Mouse (Mus musculus) heart, embryonic 13.5 days (tissue): ENCODE data around the gene Sf3b3. TPM values are rescaled to one million over a fixed set of nuclear protein-coding genes. Genes with fewer than 3 reads are reported as not detected.
A peak's percentile ranks its signal among the peaks of the same experiment; 100 is the strongest.

Experiments used
- ATAC-seq: fragments of 200-750 bp; cut with Nextera tagmentation; 2 replicates; pipeline ENCODE4 v1.8.0; 2017; ENCODE audit warnings: moderate TSS enrichment; ENCODE audit not compliant: insufficient number of reproducible peaks, low FRiP score, low TSS enrichment; ENCODE audit errors: extremely low read depth
- H3K27ac ChIP-seq: fragments of 300-500 bp; sonication (generic); replicated peaks from 2 replicates; pipeline ENCODE4 v1.5.1; 2015; ENCODE audit warnings: moderate library complexity, mild to moderate bottlenecking, inconsistent platforms
- H3K27me3 ChIP-seq: fragments of 300-500 bp; sonication (generic); replicated peaks from 2 replicates; pipeline ENCODE4 v1.6.1; 2015; ENCODE audit warnings: mild to moderate bottlenecking, inconsistent platforms
- H3K36me3 ChIP-seq: fragments of 300-500 bp; sonication (generic); 2 replicates; pipeline ENCODE4 v1.6.1; 2015; ENCODE audit warnings: mild to moderate bottlenecking, inconsistent platforms
- H3K4me1 ChIP-seq: fragments of 300-500 bp; sonication (generic); 2 replicates; pipeline ENCODE4 v1.6.1; 2015; ENCODE audit warnings: inconsistent platforms
- H3K4me2 ChIP-seq: fragments of 300-500 bp; sonication (generic); 2 replicates; pipeline ENCODE4 v1.6.1; 2015; ENCODE audit warnings: inconsistent platforms, mild to moderate bottlenecking, moderate library complexity
- H3K4me3 ChIP-seq: fragments of 300-500 bp; sonication (generic); 2 replicates; pipeline ENCODE4 v1.5.1; 2015; ENCODE audit warnings: moderate library complexity, mild to moderate bottlenecking, inconsistent platforms
- H3K9ac ChIP-seq: fragments of 300-500 bp; sonication (generic); 2 replicates; pipeline ENCODE4 v1.6.1; 2015; ENCODE audit warnings: inconsistent platforms, mild to moderate bottlenecking, moderate library complexity
- H3K9me3 ChIP-seq: fragments of 300-500 bp; sonication (generic); 2 replicates; pipeline ENCODE4 v1.6.1; 2016; ENCODE audit warnings: inconsistent platforms
- WGBS: fragments of 180-500 bp; shearing (Covaris S2); methylation state at CpG from one replicate; pipeline ENCODE4 v1.1.7; 2015; ENCODE audit warnings: mixed read lengths; 5-methylcytosine and 5-hydroxymethylcytosine counted together
- polyA plus RNA-seq: library from polyadenylated mRNA; unstranded; fragments of >200 nt; fragmentation: Nextera tagmentation; extraction: Ambion mirVana; gene quantifications from 2 replicates; pipeline ENCODE4 v1.2.1, GENCODE M21; 2015

Gene Sf3b3
- polyA plus RNA-seq, 1 experiment from 2014 or later, result 76.9 TPM

- no peaks in the 10 kb centered on the region for H3K27me3 ChIP-seq
- no peak overlapping the region for H3K4me2 ChIP-seq
- H3K9me3 ChIP-seq, result no peaks in the 10 kb centered on the region
- no peak for ATAC-seq
- 49% methylated on average over 6 of the region's 6 CpGs for WGBS
- H3K4me3 ChIP-seq, result no peak overlapping the region
- peak overlapping the region; percentile 61; the same call in 1 of the 2 replicates for H3K27ac ChIP-seq
- no peaks in the 10 kb centered on the region for H3K36me3 ChIP-seq
- H3K4me1 ChIP-seq, result peaks cover 10% of the 10 kb centered on the region
- H3K9ac ChIP-seq, result no peak overlapping the region
Measured at GRCm38 (mm10) chr8:110761988-110762387, 84.6 kb downstream of the Sf3b3 start.

DNA sequence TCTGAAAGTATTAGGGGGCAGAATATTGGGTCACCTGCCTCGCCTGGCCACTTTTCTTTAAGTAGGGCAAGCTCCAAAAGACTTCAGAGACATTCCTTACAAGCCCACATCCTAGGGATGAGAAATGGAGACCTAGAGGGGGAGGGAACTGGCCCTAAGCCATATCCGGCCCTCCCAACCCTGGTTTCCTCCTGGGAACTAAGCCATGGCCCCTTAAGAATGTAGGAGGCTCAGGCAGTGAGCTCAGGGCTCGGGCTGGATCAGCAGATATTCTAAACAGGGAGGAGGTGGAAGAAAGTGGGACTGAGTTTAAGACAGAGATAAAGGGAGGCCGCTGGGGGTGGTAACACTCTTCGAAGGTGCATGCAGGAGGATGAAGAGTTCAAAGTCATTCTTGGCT is 85.4 kb downstream of the Sf3b3 start:
- Histone ChIP-seq H3K4me3 (no peak overlapping the region), H3K9me3 (no peaks in the 10 kb centered on the region), H3K9ac (no peak overlapping the region), H3K27me3 (no peaks in the 10 kb centered on the region), H3K4me1 (peaks cover 10% of the 10 kb centered on the region), H3K4me2 (no peak overlapping the region), H3K27ac (peak overlapping the region; percentile 61), H3K36me3 (no peaks in the 10 kb centered on the region)
- 31% methylated on average over 5 of the region's 5 CpGs for WGBS
- peak; percentile 42; the same call in 1 of the 2 replicates for ATAC-seq

DNA sequence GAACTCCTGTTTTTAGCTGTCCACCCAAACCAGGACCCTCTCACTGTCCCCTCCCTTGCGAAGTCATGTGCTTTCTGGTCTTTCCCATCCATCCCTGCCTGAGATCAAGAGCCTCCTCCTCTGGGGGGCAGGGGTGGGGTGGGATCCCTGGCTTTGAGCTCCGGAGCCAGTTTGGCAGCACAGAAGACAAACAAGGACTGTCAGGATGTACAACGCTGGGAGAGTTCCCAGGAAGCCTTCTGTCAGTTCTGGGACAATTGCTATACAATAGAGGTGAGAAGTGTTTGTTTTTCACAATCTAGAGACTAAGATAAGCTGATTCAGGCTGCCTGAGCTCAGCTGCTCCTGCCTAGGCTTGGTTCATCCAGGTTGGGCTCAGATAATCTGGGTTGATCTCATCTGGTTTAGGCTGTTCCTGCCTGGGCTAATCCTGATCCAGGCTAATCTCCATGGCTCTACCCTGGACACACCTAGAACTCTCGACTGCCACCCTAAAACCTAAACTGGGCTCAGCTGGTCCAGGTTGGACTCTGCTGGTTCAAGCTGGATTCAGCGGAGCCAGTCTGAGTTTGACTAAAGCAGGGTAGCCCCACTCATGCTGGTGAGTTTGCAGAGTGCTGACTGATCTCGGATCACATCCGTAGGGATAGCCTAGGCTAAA is 86.2 kb downstream of the Sf3b3 start:
- no peak; the same call in 1 of the 2 replicates for ATAC-seq
- Histone ChIP-seq H3K4me2 (no peak overlapping the region), H3K27ac (peak overlapping the region; percentile 61), H3K9ac (no peak overlapping the region), H3K4me1 (peaks cover 12% of the 10 kb centered on the region), H3K36me3 (no peaks in the 10 kb centered on the region), H3K9me3 (no peaks in the 10 kb centered on the region), H3K4me3 (no peak overlapping the region), H3K27me3 (no peaks in the 10 kb centered on the region)
- WGBS, result 55% methylated on average over 7 of the region's 7 CpGs

Other genes starting within 250 kb of the Sf3b3 start
- gene Vac14, start 228.2 kb downstream of the Sf3b3 start, polyA plus RNA-seq, result 17.3 and 17.4 TPM in 2 replicates
- gene Mtss1l, start 125.3 kb downstream of the Sf3b3 start, polyA plus RNA-seq, result 6.0 and 6.4 TPM in 2 replicates
- 0.17 and 0.27 TPM in 2 replicates for gene Il34, start 40.9 kb downstream of the Sf3b3 start, polyA plus RNA-seq
- 55.8 and 63.9 TPM in 2 replicates for gene Cog4, start 187 bp downstream of the Sf3b3 start, polyA plus RNA-seq
- 6.8 and 7.1 TPM in 2 replicates for gene Fuk, start 55.7 kb upstream of the Sf3b3 start, polyA plus RNA-seq
- 16.2 and 16.4 TPM in 2 replicates for gene St3gal2, start 73.1 kb upstream of the Sf3b3 start, polyA plus RNA-seq
- gene Ddx19a, start 151.0 kb upstream of the Sf3b3 start, polyA plus RNA-seq, result 11.5 and 12.3 TPM in 2 replicates
- 3.6 and 4.0 TPM in 2 replicates for gene Ddx19b, start 185.0 kb upstream of the Sf3b3 start, polyA plus RNA-seq
- gene Aars, start 186.4 kb upstream of the Sf3b3 start, polyA plus RNA-seq, result 36.2 and 36.4 TPM in 2 replicates
- 7.7 and 8.0 TPM in 2 replicates for gene Exosc6, start 209.6 kb upstream of the Sf3b3 start, polyA plus RNA-seq
- gene Clec18a, start 245.6 kb upstream of the Sf3b3 start, polyA plus RNA-seq, result 0.22 TPM in 1 of 2 replicates, not detected in the other
- gene Pdpr, start 247.8 kb upstream of the Sf3b3 start, polyA plus RNA-seq, result 9.3 and 10.2 TPM in 2 replicates